Mouse (Mus musculus) lung, adult 2 months (tissue): Measurements from ENCODE around the gene Gm10447.

Experiments used
- CTCF ChIP-seq: fragments of 200-500 bp; IDR thresholded peaks from 2 replicates; pipeline ENCODE4 v1.5.1; 2011; ENCODE audit warnings: mild to moderate bottlenecking, low read length, control low read depth; ENCODE audit not compliant: insufficient read depth
- POLR2A ChIP-seq: fragments of 200-500 bp; IDR thresholded peaks from 2 replicates; pipeline ENCODE4 v1.6.1; 2011; ENCODE audit warnings: low read depth, mild to moderate bottlenecking, control low read depth, low read length, borderline replicate concordance; ENCODE audit errors: extremely low read depth

DNA sequence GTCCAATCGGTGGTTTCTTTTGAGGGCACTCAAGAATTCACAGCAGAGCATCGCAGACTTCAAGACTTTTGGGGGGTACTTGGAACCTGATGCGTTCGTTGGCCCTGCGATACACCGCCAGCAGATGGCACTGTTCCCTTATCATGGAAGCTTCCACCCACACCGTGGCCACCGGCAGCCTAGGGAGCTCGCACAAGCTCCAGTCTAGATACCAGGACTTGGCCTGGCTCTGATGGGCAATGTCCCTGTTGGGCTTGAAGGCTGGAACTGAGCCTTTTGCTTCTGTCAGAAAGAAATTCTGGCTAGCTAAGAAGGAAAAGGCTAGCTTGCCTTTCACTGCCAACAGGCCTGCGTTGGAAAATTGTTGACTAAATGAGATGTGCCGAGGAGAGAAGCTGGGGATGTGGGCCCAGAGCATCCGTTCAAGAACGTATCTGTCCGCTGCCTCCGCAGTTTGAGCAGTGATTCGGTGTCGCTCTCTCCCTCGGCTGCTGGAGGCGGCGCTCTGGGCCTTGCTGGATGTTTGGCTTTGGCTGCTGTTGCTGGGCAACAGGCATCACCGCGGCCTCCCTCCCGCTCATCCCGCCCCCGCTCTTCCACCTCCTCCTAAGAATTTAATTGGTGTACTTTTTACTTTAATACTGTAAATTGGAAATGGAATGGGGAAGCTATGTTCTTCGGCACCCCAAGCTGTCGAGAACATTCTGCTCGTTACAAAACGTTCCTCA is 13.2 kb upstream of the Gm10447 start, which contains the start of gene Gm9837:
- TF ChIP-seq POLR2A, result no peak
- peak; percentile 97 for TF ChIP-seq CTCF
